Mouse (Mus musculus) stomach, embryonic 15.5 days (tissue): ENCODE results near the gene Uqcc2. TPM values are rescaled to one million over a fixed set of nuclear protein-coding genes. Genes with fewer than 3 reads are reported as not detected.

ENCODE experiments used
- ATAC-seq: fragments of 200-750 bp; cut with Nextera tagmentation; 2 replicates; pipeline ENCODE4 v1.8.0; 2017; ENCODE audit warnings: low read depth, moderate number of reproducible peaks, moderate TSS enrichment; ENCODE audit not compliant: insufficient read depth, low FRiP score
- H3K27ac ChIP-seq: fragments of 300-500 bp; sonication (generic); 2 replicates; pipeline ENCODE4 v1.5.1; 2015; ENCODE audit warnings: mild to moderate bottlenecking, inconsistent platforms
- H3K27me3 ChIP-seq: fragments of 300-500 bp; sonication (generic); replicated peaks from 2 replicates; pipeline ENCODE4 v1.6.1; 2015; ENCODE audit warnings: inconsistent platforms
- H3K36me3 ChIP-seq: fragments of 300-500 bp; sonication (generic); 2 replicates; pipeline ENCODE4 v1.6.1; 2015; ENCODE audit warnings: inconsistent platforms
- H3K4me1 ChIP-seq: fragments of 300-500 bp; sonication (generic); 2 replicates; pipeline ENCODE4 v1.6.1; 2015; ENCODE audit warnings: inconsistent platforms
- H3K4me2 ChIP-seq: fragments of 300-500 bp; sonication (generic); 2 replicates; pipeline ENCODE4 v1.6.1; 2015; ENCODE audit warnings: mild to moderate bottlenecking, inconsistent platforms
- H3K4me3 ChIP-seq: fragments of 300-500 bp; sonication (generic); replicated peaks from 2 replicates; pipeline ENCODE4 v1.5.1; 2015; ENCODE audit warnings: inconsistent platforms
- H3K9ac ChIP-seq: fragments of 300-500 bp; sonication (generic); 2 replicates; pipeline ENCODE4 v1.6.1; 2015; ENCODE audit warnings: inconsistent platforms
- H3K9me3 ChIP-seq: fragments of 300-500 bp; sonication (generic); 2 replicates; pipeline ENCODE4 v1.6.1; 2016; ENCODE audit warnings: inconsistent platforms
- WGBS: fragments of 180-500 bp; shearing (Covaris S2); methylation state at CpG from one replicate; pipeline ENCODE4 v1.1.7; 2015; 5-methylcytosine and 5-hydroxymethylcytosine counted together
- polyA plus RNA-seq: library from polyadenylated mRNA; unstranded; fragments of >200 nt; fragmentation: Nextera tagmentation; extraction: Ambion mirVana; gene quantifications from 2 replicates; pipeline ENCODE4 v1.2.1, GENCODE M21; 2015

Gene Uqcc2
- polyA plus RNA-seq, 1 experiment from 2014 or later = 309 TPM

GRCm38 (mm10) chr17:27131240-27131665 is 2.5 kb downstream of the Uqcc2 start:
- H3K27ac ChIP-seq = no peak overlapping the region
- 75% methylated on average over 10 of the region's 10 CpGs for WGBS
- H3K4me1 ChIP-seq = peaks cover 45% of the 10 kb centered on the region
- no peak for ATAC-seq
- H3K36me3 ChIP-seq = no peaks in the 10 kb centered on the region
- H3K9ac ChIP-seq = no peak overlapping the region
- H3K27me3 ChIP-seq = no peaks in the 10 kb centered on the region
- no peaks in the 10 kb centered on the region for H3K9me3 ChIP-seq
- no peak overlapping the region for H3K4me3 ChIP-seq
- H3K4me2 ChIP-seq = no peak overlapping the region

- Histone ChIP-seq H3K4me3 (no peak overlapping the region), H3K9me3 (no peaks in the 10 kb centered on the region), H3K4me1 (peaks cover 43% of the 10 kb centered on the region), H3K36me3 (peaks cover 5% of the 10 kb centered on the region; the same call in 1 of the 2 replicates), H3K27ac (no peak overlapping the region), H3K9ac (no peak overlapping the region), H3K4me2 (no peak overlapping the region), H3K27me3 (no peaks in the 10 kb centered on the region)
- WGBS = 39% methylated on average over 9 of the region's 9 CpGs
- ATAC-seq = no peak
Measured at GRCm38 (mm10) chr17:27130246-27130645, 3.5 kb downstream of the Uqcc2 start.

GRCm38 (mm10) chr17:27129819-27130218 is 3.9 kb downstream of the Uqcc2 start:
- peaks cover 42% of the 10 kb centered on the region for H3K4me1 ChIP-seq
- WGBS = 71% methylated on average over 7 of the region's 7 CpGs

GRCm38 (mm10) chr17:27129291-27129690 is 4.4 kb downstream of the Uqcc2 start:
- Histone ChIP-seq H3K9ac (no peak overlapping the region), H3K27me3 (no peaks in the 10 kb centered on the region), H3K4me2 (no peak overlapping the region), H3K9me3 (no peaks in the 10 kb centered on the region), H3K4me3 (no peak overlapping the region), H3K27ac (no peak overlapping the region), H3K36me3 (peaks cover 8% of the 10 kb centered on the region; the same call in 1 of the 2 replicates), H3K4me1 (peaks cover 42% of the 10 kb centered on the region)
- ATAC-seq = no peak
- 77% methylated on average over 13 of the region's 13 CpGs for WGBS

More at GRCm38 (mm10) chr17:27129819-27130218, 3.9 kb downstream of the Uqcc2 start:
- no peak overlapping the region for H3K27ac ChIP-seq
- H3K9ac ChIP-seq = no peak overlapping the region
- no peaks in the 10 kb centered on the region for H3K27me3 ChIP-seq
- no peak overlapping the region for H3K4me2 ChIP-seq
- H3K4me3 ChIP-seq = no peak overlapping the region
- no peak for ATAC-seq
- peaks cover 7% of the 10 kb centered on the region; the same call in 1 of the 2 replicates for H3K36me3 ChIP-seq
- H3K9me3 ChIP-seq = no peaks in the 10 kb centered on the region

- Histone ChIP-seq H3K4me3 (no peak overlapping the region), H3K9me3 (no peaks in the 10 kb centered on the region), H3K36me3 (peaks cover 13% of the 10 kb centered on the region; the same call in 1 of the 2 replicates), H3K27ac (no peak overlapping the region), H3K4me1 (peaks cover 37% of the 10 kb centered on the region), H3K4me2 (no peak overlapping the region), H3K27me3 (no peaks in the 10 kb centered on the region), H3K9ac (no peak overlapping the region)
- ATAC-seq = no peak; the same call in 1 of the 2 replicates
- 83% methylated on average over 5 of the region's 5 CpGs for WGBS
Measured at GRCm38 (mm10) chr17:27128189-27128588, 5.5 kb downstream of the Uqcc2 start.

GRCm38 (mm10) chr17:27126974-27127373 is 6.7 kb downstream of the Uqcc2 start:
- peaks cover 25% of the 10 kb centered on the region for H3K36me3 ChIP-seq
- ATAC-seq = no peak
- 65% methylated on average over 10 of the region's 10 CpGs for WGBS
- peaks cover 36% of the 10 kb centered on the region for H3K4me1 ChIP-seq
- no peaks in the 10 kb centered on the region for H3K27me3 ChIP-seq
- H3K4me2 ChIP-seq = no peak overlapping the region
- H3K9ac ChIP-seq = no peak overlapping the region
- H3K27ac ChIP-seq = no peak overlapping the region
- no peak overlapping the region for H3K4me3 ChIP-seq
- no peaks in the 10 kb centered on the region for H3K9me3 ChIP-seq

- H3K4me3 ChIP-seq = no peak overlapping the region
- peaks cover 33% of the 10 kb centered on the region for H3K4me1 ChIP-seq
- ATAC-seq = no peak
- 87% methylated on average over 11 of the region's 11 CpGs for WGBS
- no peak overlapping the region for H3K9ac ChIP-seq
- H3K27ac ChIP-seq = no peak overlapping the region
- H3K4me2 ChIP-seq = no peak overlapping the region
- no peaks in the 10 kb centered on the region for H3K27me3 ChIP-seq
- H3K36me3 ChIP-seq = peaks cover 32% of the 10 kb centered on the region
- H3K9me3 ChIP-seq = no peaks in the 10 kb centered on the region
Measured at GRCm38 (mm10) chr17:27125669-27126202, 8.0 kb downstream of the Uqcc2 start.

GRCm38 (mm10) chr17:27125185-27125584 is 8.5 kb downstream of the Uqcc2 start:
- no peaks in the 10 kb centered on the region for H3K9me3 ChIP-seq
- H3K27ac ChIP-seq = 0 out of 2 replicates have a peak overlapping the region, but pooled peaks have one; percentile 12
- H3K4me1 ChIP-seq = peaks cover 33% of the 10 kb centered on the region
- H3K4me3 ChIP-seq = no peak overlapping the region
- no peak overlapping the region for H3K9ac ChIP-seq
- no peak for ATAC-seq
- 36% methylated on average over 12 of the region's 12 CpGs for WGBS
- H3K27me3 ChIP-seq = no peaks in the 10 kb centered on the region
- H3K4me2 ChIP-seq = no peak overlapping the region
- H3K36me3 ChIP-seq = peaks cover 32% of the 10 kb centered on the region

- Histone ChIP-seq H3K9me3 (no peaks in the 10 kb centered on the region), H3K4me2 (no peak overlapping the region), H3K4me3 (no peak overlapping the region), H3K4me1 (peaks cover 24% of the 10 kb centered on the region), H3K36me3 (peaks cover 32% of the 10 kb centered on the region), H3K27me3 (no peaks in the 10 kb centered on the region), H3K27ac (no peak overlapping the region), H3K9ac (no peak overlapping the region)
- WGBS = 88% methylated on average over 7 of the region's 7 CpGs
- ATAC-seq = no peak; the same call in 1 of the 2 replicates
Measured at GRCm38 (mm10) chr17:27123813-27124375, 9.8 kb downstream of the Uqcc2 start.

GRCm38 (mm10) chr17:27123103-27123502 is 10.6 kb downstream of the Uqcc2 start:
- ATAC-seq = no peak
- peaks cover 26% of the 10 kb centered on the region for H3K4me1 ChIP-seq
- H3K4me2 ChIP-seq = no peak overlapping the region
- peaks cover 32% of the 10 kb centered on the region for H3K36me3 ChIP-seq
- no peaks in the 10 kb centered on the region for H3K27me3 ChIP-seq
- H3K27ac ChIP-seq = no peak overlapping the region
- no peak overlapping the region for H3K9ac ChIP-seq
- H3K9me3 ChIP-seq = no peaks in the 10 kb centered on the region
- WGBS = 88% methylated on average over 2 of the region's 2 CpGs
- H3K4me3 ChIP-seq = no peak overlapping the region

- no peak for ATAC-seq
- H3K27me3 ChIP-seq = no peaks in the 10 kb centered on the region
- H3K36me3 ChIP-seq = peaks cover 35% of the 10 kb centered on the region
- H3K4me1 ChIP-seq = peaks cover 26% of the 10 kb centered on the region
- WGBS = 61% methylated on average over 11 of the region's 11 CpGs
- no peak overlapping the region for H3K4me2 ChIP-seq
- H3K4me3 ChIP-seq = no peak overlapping the region
- H3K9ac ChIP-seq = no peak overlapping the region
- H3K27ac ChIP-seq = no peak overlapping the region
- no peaks in the 10 kb centered on the region for H3K9me3 ChIP-seq
Measured at GRCm38 (mm10) chr17:27122701-27123100, 11.0 kb downstream of the Uqcc2 start.

- ATAC-seq = peak; percentile 48; the same call in 1 of the 2 replicates
- Histone ChIP-seq H3K4me1 (peaks cover 26% of the 10 kb centered on the region), H3K27ac (no peak overlapping the region), H3K27me3 (no peaks in the 10 kb centered on the region), H3K9ac (no peak overlapping the region), H3K4me3 (no peak overlapping the region), H3K9me3 (no peaks in the 10 kb centered on the region), H3K4me2 (no peak overlapping the region), H3K36me3 (peaks cover 42% of the 10 kb centered on the region)
- 78% methylated on average over 7 of the region's 7 CpGs for WGBS
Measured at GRCm38 (mm10) chr17:27121781-27122180, 11.9 kb downstream of the Uqcc2 start.
